Mouse (Mus musculus): ENCODE results near the gene Rpl18.
A peak's percentile ranks its signal among the peaks of the same experiment; 100 is the strongest.

Gene Rpl18

GRCm38 (mm10) chr7:45713881-45714520 lies 1.3 kb upstream of the Rpl18 start:
- DNase-seq (ENCODE audit: low read depth) = no peak

GRCm38 (mm10) chr7:45714630-45715089 lies 597 bp upstream of the Rpl18 start:
- DNase-seq (ENCODE audit: low read depth) = no peak

- no peak for DNase-seq (ENCODE audit: low read depth)
These were observed 643 bp downstream of the Rpl18 start for GRCm38 (mm10) chr7:45715741-45716459.

GRCm38 (mm10) chr7:45716460-45716857 lies 1.2 kb downstream of the Rpl18 start:
- DNase-seq (ENCODE audit: low read depth) = no peak

- no peak for DNase-seq (ENCODE audit: low read depth)
These were observed 2.0 kb downstream of the Rpl18 start for GRCm38 (mm10) chr7:45716952-45717917.

GRCm38 (mm10) chr7:45717918-45718297 lies 2.7 kb downstream of the Rpl18 start, which contains the start of gene Sphk2:
Gene Sphk2, minus strand, starts transcription at chr7:45718002.
- peak; percentile 90 for DNase-seq (ENCODE audit: low read depth)

GRCm38 (mm10) chr7:45718331-45718730 lies 3.1 kb downstream of the Rpl18 start:
- no peak for DNase-seq (ENCODE audit: low read depth)

- no peak for DNase-seq (ENCODE audit: low read depth)
These were observed 3.9 kb downstream of the Rpl18 start for GRCm38 (mm10) chr7:45719180-45719579.

- DNase-seq (ENCODE audit: low read depth) = no peak
These were observed 4.6 kb downstream of the Rpl18 start for GRCm38 (mm10) chr7:45719738-45720412.

- no peak for DNase-seq (ENCODE audit: low read depth)
These were observed 5.4 kb downstream of the Rpl18 start, which contains the start of gene Fam83e for GRCm38 (mm10) chr7:45720413-45721233. Gene Fam83e, plus strand, starts transcription at chr7:45721212.

- DNase-seq (ENCODE audit: low read depth) = no peak
These were observed 5.9 kb downstream of the Rpl18 start for GRCm38 (mm10) chr7:45721234-45721571.

GRCm38 (mm10) chr7:45721642-45722347 lies 6.5 kb downstream of the Rpl18 start:
- no peak for DNase-seq (ENCODE audit: low read depth)

- no peak for DNase-seq (ENCODE audit: low read depth)
These were observed 7.1 kb downstream of the Rpl18 start for GRCm38 (mm10) chr7:45722348-45722713.

- no peak for DNase-seq (ENCODE audit: low read depth)
These were observed 8.0 kb downstream of the Rpl18 start for GRCm38 (mm10) chr7:45723301-45723700.

GRCm38 (mm10) chr7:45723781-45724180 lies 8.5 kb downstream of the Rpl18 start:
- no peak for DNase-seq (ENCODE audit: low read depth)

GRCm38 (mm10) chr7:45725151-45725550 lies 9.9 kb downstream of the Rpl18 start:
- no peak for DNase-seq (ENCODE audit: low read depth)

- DNase-seq (ENCODE audit: low read depth) = no peak
These were observed 10.5 kb downstream of the Rpl18 start, which contains the start of gene Spaca4 for GRCm38 (mm10) chr7:45725713-45726112. Gene Spaca4, minus strand, starts transcription at chr7:45725813.

- DNase-seq (ENCODE audit: low read depth) = no peak
These were observed 11.2 kb downstream of the Rpl18 start for GRCm38 (mm10) chr7:45726419-45726818.

- no peak for DNase-seq (ENCODE audit: low read depth)
These were observed 12.4 kb downstream of the Rpl18 start for GRCm38 (mm10) chr7:45727625-45728024.

GRCm38 (mm10) chr7:45730727-45731431 lies 15.6 kb downstream of the Rpl18 start:
- DNase-seq (ENCODE audit: low read depth) = no peak

Data from fibroblast of lung, adult 2 months (primary cell).